ENCODE assay signal across 12 mouse cellular contexts in the genomic region with DNA sequence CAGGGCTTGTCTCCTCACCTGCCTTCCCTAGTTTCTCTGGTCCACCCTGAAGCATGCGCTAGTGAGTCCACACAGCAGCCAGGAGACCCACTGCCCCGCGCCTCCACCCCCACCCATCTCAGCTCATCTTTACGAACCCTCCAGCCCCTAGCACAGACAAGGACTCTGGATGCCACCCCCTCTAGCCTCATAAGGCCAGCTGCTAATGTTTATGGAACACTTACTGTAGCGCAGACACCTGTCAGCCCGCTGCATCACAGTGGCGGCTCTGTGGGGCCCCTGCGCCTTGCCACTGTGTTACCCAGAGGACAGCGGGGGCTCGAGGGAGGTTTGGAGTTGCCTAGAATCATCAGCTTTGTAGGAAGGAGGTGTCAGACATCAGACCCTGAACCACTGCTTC. TPM values are rescaled to one million over a fixed set of nuclear protein-coding genes. Genes with fewer than 3 reads are reported as not detected.
DNase-seq lines count a peak whose midpoint lies in the region; ATAC-seq lines count a peak whose summit lies in the region.
"Had no signal": no experiment of that assay in that cellular context is flagged by ENCODE, and none has a peak within 500 bp of the region (broad histone marks: within the 10 kb centered on the region; RNA-seq: fewer than 3 reads in every experiment).

No protein-coding gene starts in this region.

- H3K4me3 ChIP-seq in forebrain, embryonic 10.5 days: no peak overlapping the region
- H3K4me3 ChIP-seq in limb, embryonic 10.5 days: no peak overlapping the region
- no peak overlapping the region for H3K4me3 ChIP-seq in neural tube, embryonic 13.5 days
- H3K4me3 ChIP-seq: erythroblast, embryonic 14.5 days had no signal

- H3K4me2 ChIP-seq in neural tube, embryonic 13.5 days: 0 out of 2 replicates have a peak overlapping the region, but pooled peaks have one; percentile 9

- peak; percentile 31 to 45 for DNase-seq in left cerebral cortex, postnatal 10 days (ENCODE audit: extremely low spot score in 1 of 2, low spot score in 2 of 2)
- no peak for DNase-seq in left cerebral cortex, adult 9 months (ENCODE audit: low spot score in 2 of 2)
- DNase-seq in forebrain, embryonic 10.5 days (ENCODE audit: extremely low spot score, low spot score): no peak
- no peak for DNase-seq in limb, embryonic 10.5 days (ENCODE audit: low spot score)
- no peak for DNase-seq in kidney, adult 9 months
- no peak for DNase-seq in urinary bladder, postnatal 36 days (ENCODE audit: low spot score in 2 of 2)
- no peak for DNase-seq in urinary bladder, postnatal 14 days (ENCODE audit: low spot score)
- DNase-seq: heart, adult 18-20 months; kidney, adult 8-10 months had no signal

- intact Hi-C loops in left cerebral cortex, postnatal 10 days (cut with DNase I): no loop called here

- H3K27ac ChIP-seq in forebrain, embryonic 10.5 days: peak overlapping the region; percentile 86
- H3K27ac ChIP-seq in limb, embryonic 10.5 days: peak overlapping the region; percentile 80
- peak overlapping the region; percentile 59 for H3K27ac ChIP-seq in neural tube, embryonic 13.5 days (replicated peaks)

- ATAC-seq in neural tube, embryonic 13.5 days (ENCODE audit: low read depth): peak; percentile 45

- H3K27me3 ChIP-seq in forebrain, embryonic 10.5 days (ENCODE audit: poor library complexity, severe bottlenecking): peaks cover 15% of the 10 kb centered on the region
- peaks cover 20% of the 10 kb centered on the region for H3K27me3 ChIP-seq in limb, embryonic 10.5 days (ENCODE audit: low read depth, poor library complexity, severe bottlenecking)
- H3K27me3 ChIP-seq in neural tube, embryonic 13.5 days: no peaks in the 10 kb centered on the region

- H3K9ac ChIP-seq in neural tube, embryonic 13.5 days: peak overlapping the region; percentile 43; the same call in 1 of the 2 replicates

- H3K4me1 ChIP-seq in forebrain, embryonic 10.5 days: peaks cover 24% of the 10 kb centered on the region
- peaks cover 23% of the 10 kb centered on the region for H3K4me1 ChIP-seq in limb, embryonic 10.5 days
- peaks cover 27% of the 10 kb centered on the region for H3K4me1 ChIP-seq in neural tube, embryonic 13.5 days (replicated peaks)

- no peaks in the 10 kb centered on the region for H3K9me3 ChIP-seq in forebrain, embryonic 10.5 days
- no peaks in the 10 kb centered on the region for H3K9me3 ChIP-seq in limb, embryonic 10.5 days (replicated peaks)
- no peaks in the 10 kb centered on the region for H3K9me3 ChIP-seq in neural tube, embryonic 13.5 days

- H3K36me3 ChIP-seq in forebrain, embryonic 10.5 days (replicated peaks): no peaks in the 10 kb centered on the region
- H3K36me3 ChIP-seq in limb, embryonic 10.5 days: no peaks in the 10 kb centered on the region
- no peaks in the 10 kb centered on the region for H3K36me3 ChIP-seq in neural tube, embryonic 13.5 days

- 65% methylated on average over 10 of the region's 10 CpGs for WGBS in forebrain, embryonic 10.5 days
- WGBS in limb, embryonic 10.5 days: 29% methylated on average over 10 of the region's 10 CpGs
- 21% methylated on average over 10 of the region's 10 CpGs for WGBS in neural tube, embryonic 13.5 days

RNA-seq across cellular contexts. Expression of gene Pick1, which starts 26.4 kb away (rescaled TPM):
- 10 to 100 TPM; 53.9 to 59.1 TPM for total RNA-seq in left cerebral cortex, postnatal 10 days (2021)
- polyA plus RNA-seq in forebrain, embryonic 10.5 days (2016; fragmentation: Nextera tagmentation; extraction: Ambion mirVana): 47.8 and 50.5 TPM in 2 replicates
- polyA plus RNA-seq in limb, embryonic 10.5 days (2016; fragmentation: Nextera tagmentation; extraction: Ambion mirVana): 38.3 and 52.5 TPM in 2 replicates
- polyA plus RNA-seq in neural tube, embryonic 13.5 days (2015; fragmentation: Nextera tagmentation; extraction: Ambion mirVana): 75.0 and 88.0 TPM in 2 replicates

RNA-seq across cellular contexts. Expression of gene Gm49486, which starts 26.6 kb away (rescaled TPM):
- 1 to 10 TPM; 1.3 to 1.8 TPM for total RNA-seq in left cerebral cortex, postnatal 10 days (2021)
- polyA plus RNA-seq in forebrain, embryonic 10.5 days (2016; fragmentation: Nextera tagmentation; extraction: Ambion mirVana): 0.14 and 0.52 TPM in 2 replicates
- 0.11 and 0.48 TPM in 2 replicates for polyA plus RNA-seq in limb, embryonic 10.5 days (2016; fragmentation: Nextera tagmentation; extraction: Ambion mirVana)
- polyA plus RNA-seq in neural tube, embryonic 13.5 days (2015; fragmentation: Nextera tagmentation; extraction: Ambion mirVana): 1.7 and 2.0 TPM in 2 replicates
- polyA plus RNA-seq: erythroblast, embryonic 14.5 days had no signal

RNA-seq across cellular contexts. Expression of gene Sox10, which starts 37.5 kb away (rescaled TPM):
- 10 to 100 TPM; 22.5 to 27.0 TPM for total RNA-seq in left cerebral cortex, postnatal 10 days (2021)
- 1.2 and 1.3 TPM in 2 replicates for polyA plus RNA-seq in forebrain, embryonic 10.5 days (2016; fragmentation: Nextera tagmentation; extraction: Ambion mirVana)
- polyA plus RNA-seq in limb, embryonic 10.5 days (2016; fragmentation: Nextera tagmentation; extraction: Ambion mirVana): 0.75 and 1.8 TPM in 2 replicates
- 20.4 and 23.5 TPM in 2 replicates for polyA plus RNA-seq in neural tube, embryonic 13.5 days (2015; fragmentation: Nextera tagmentation; extraction: Ambion mirVana)
- polyA plus RNA-seq: erythroblast, embryonic 14.5 days had no signal

RNA-seq across cellular contexts. Expression of gene Slc16a8, which starts 52.0 kb away (rescaled TPM):
- under 1 TPM in 1 of 2 experiments, not detected in 1; 0.19 TPM for total RNA-seq in left cerebral cortex, postnatal 10 days (2021)
- 0.15 TPM in 1 of 2 replicates, not detected in the other for polyA plus RNA-seq in forebrain, embryonic 10.5 days (2016; fragmentation: Nextera tagmentation; extraction: Ambion mirVana)
- 0.16 TPM in 1 of 2 replicates, not detected in the other for polyA plus RNA-seq in limb, embryonic 10.5 days (2016; fragmentation: Nextera tagmentation; extraction: Ambion mirVana)
- 0.43 and 0.50 TPM in 2 replicates for polyA plus RNA-seq in neural tube, embryonic 13.5 days (2015; fragmentation: Nextera tagmentation; extraction: Ambion mirVana)
- total RNA-seq: left cerebral cortex, postnatal 4 days had no signal
- polyA plus RNA-seq: erythroblast, embryonic 14.5 days had no signal

Comparison
In these comparisons a context has a peak if more than half of its experiments do, and no peak if none do; other contexts are left out.
1. DNase-seq: peak in left cerebral cortex, postnatal 10 days (2 of 2); none in left cerebral cortex, adult 9 months (0 of 2), forebrain, embryonic 10.5 days (single experiment), limb, embryonic 10.5 days (single experiment), kidney, adult 9 months (single experiment), urinary bladder, postnatal 36 days (0 of 2) and urinary bladder, postnatal 14 days (single experiment).
2. Peak in every context shown above with its lines, with median percentiles within 50 percentile points of each other: H3K27ac ChIP-seq.